Mouse (Mus musculus) forebrain, embryonic 13.5 days (tissue): ENCODE data around the gene Olfr324. TPM values are rescaled to one million over a fixed set of nuclear protein-coding genes. Genes with fewer than 3 reads are reported as not detected.
A peak's percentile ranks its signal among the peaks of the same experiment; 100 is the strongest.

Experiments used
- ATAC-seq: fragments of 200-750 bp; cut with Nextera tagmentation; 2 replicates; pipeline ENCODE4 v1.8.0; 2017
- H3K27ac ChIP-seq: fragments of 300-500 bp; sonication (generic); 2 replicates; pipeline ENCODE4 v1.5.1; 2015; ENCODE audit warnings: inconsistent platforms, mild to moderate bottlenecking, moderate library complexity
- H3K27me3 ChIP-seq: fragments of 300-500 bp; sonication (generic); 2 replicates; pipeline ENCODE4 v1.6.1; 2015; ENCODE audit warnings: mild to moderate bottlenecking, inconsistent platforms
- H3K36me3 ChIP-seq: fragments of 300-500 bp; sonication (generic); 2 replicates; pipeline ENCODE4 v1.6.1; 2015; ENCODE audit warnings: mild to moderate bottlenecking, inconsistent platforms; ENCODE audit not compliant: poor library complexity, severe bottlenecking
- H3K4me1 ChIP-seq: fragments of 300-500 bp; sonication (generic); 2 replicates; pipeline ENCODE4 v1.6.1; 2015; ENCODE audit warnings: inconsistent platforms
- H3K4me2 ChIP-seq: fragments of 300-500 bp; sonication (generic); 2 replicates; pipeline ENCODE4 v1.6.1; 2015; ENCODE audit warnings: inconsistent platforms, mild to moderate bottlenecking, moderate library complexity
- H3K4me3 ChIP-seq: fragments of 300-500 bp; sonication (generic); 2 replicates; pipeline ENCODE4 v1.5.1; 2015; ENCODE audit warnings: mild to moderate bottlenecking, inconsistent platforms
- H3K9ac ChIP-seq: fragments of 300-500 bp; sonication (generic); 2 replicates; pipeline ENCODE4 v1.6.1; 2015; ENCODE audit warnings: mild to moderate bottlenecking, inconsistent platforms
- H3K9me3 ChIP-seq: fragments of 300-500 bp; sonication (generic); replicated peaks from 2 replicates; pipeline ENCODE4 v1.6.1; 2016; ENCODE audit warnings: inconsistent platforms
- WGBS: fragments of 180-500 bp; shearing (Covaris S2); methylation state at CpG from one replicate; pipeline ENCODE4 v1.1.7; 2015; 5-methylcytosine and 5-hydroxymethylcytosine counted together
- polyA plus RNA-seq: library from polyadenylated mRNA; unstranded; fragments of >200 nt; fragmentation: Nextera tagmentation; extraction: Ambion mirVana; gene quantifications from 2 replicates; pipeline ENCODE4 v1.2.1, GENCODE M21; 2015

Olfr324 gene
- polyA plus RNA-seq = not detected in 2 replicates

- H3K4me2 ChIP-seq = no peak within 1 kb of the TSS
- H3K27me3 ChIP-seq = no peaks in the 10 kb centered on the region
- no peaks in the 10 kb centered on the region for H3K9me3 ChIP-seq
- H3K27ac ChIP-seq = no peak within 1 kb of the TSS
- no peaks in the 10 kb centered on the region for H3K36me3 ChIP-seq
- 85% methylated on average over 6 of the region's 6 CpGs for WGBS
- no peak within 1 kb of the TSS for H3K9ac ChIP-seq
- ATAC-seq = no peak
- no peak within 1 kb of the TSS for H3K4me3 ChIP-seq
- no peaks in the 10 kb centered on the region for H3K4me1 ChIP-seq
Observed at GRCm38 (mm10) chr11:58594814-58595213, at the start of gene Olfr324. Gene Olfr324, plus strand, starts transcription at chr11:58595114.

GRCm38 (mm10) chr11:58546322-58546721, 48.6 kb upstream of the Olfr324 start, which contains the start of gene Olfr329-ps:
Gene Olfr329-ps, minus strand, starts transcription at chr11:58546422.
- H3K9ac ChIP-seq = no peak within 1 kb of the TSS
- WGBS = 85% methylated on average over 5 of the region's 5 CpGs
- ATAC-seq = no peak

GRCm38 (mm10) chr11:58555536-58555935, 39.4 kb upstream of the Olfr324 start, which contains the start of gene Olfr328:
Gene Olfr328, minus strand, starts transcription at chr11:58555636.
- no peak within 1 kb of the TSS for H3K9ac ChIP-seq

More at GRCm38 (mm10) chr11:58546322-58546721, 48.6 kb upstream of the Olfr324 start, which contains the start of gene Olfr329-ps:
- Histone ChIP-seq H3K27ac (no peak within 1 kb of the TSS), H3K4me1 (no peaks in the 10 kb centered on the region), H3K27me3 (no peaks in the 10 kb centered on the region), H3K4me3 (no peak within 1 kb of the TSS), H3K4me2 (no peak within 1 kb of the TSS), H3K9me3 (no peaks in the 10 kb centered on the region), H3K36me3 (no peaks in the 10 kb centered on the region)

GRCm38 (mm10) chr11:58570405-58570804, 24.5 kb upstream of the Olfr324 start, which contains the start of gene Olfr224:
Gene Olfr224, minus strand, starts transcription at chr11:58570553.
- 81% methylated on average over 5 of the region's 5 CpGs for WGBS
- no peak for ATAC-seq
- no peak within 1 kb of the TSS for H3K9ac ChIP-seq
- no peak within 1 kb of the TSS for H3K27ac ChIP-seq
- H3K27me3 ChIP-seq = no peaks in the 10 kb centered on the region
- no peak within 1 kb of the TSS for H3K4me2 ChIP-seq
- no peak within 1 kb of the TSS for H3K4me3 ChIP-seq
- no peaks in the 10 kb centered on the region for H3K36me3 ChIP-seq
- H3K4me1 ChIP-seq = no peaks in the 10 kb centered on the region
- H3K9me3 ChIP-seq = no peaks in the 10 kb centered on the region

More at GRCm38 (mm10) chr11:58555536-58555935, 39.4 kb upstream of the Olfr324 start, which contains the start of gene Olfr328:
- Histone ChIP-seq H3K9me3 (no peaks in the 10 kb centered on the region), H3K27ac (no peak within 1 kb of the TSS), H3K4me2 (no peak within 1 kb of the TSS), H3K27me3 (no peaks in the 10 kb centered on the region), H3K4me1 (no peaks in the 10 kb centered on the region), H3K4me3 (no peak within 1 kb of the TSS), H3K36me3 (no peaks in the 10 kb centered on the region)
- 76% methylated on average over 1 of the region's 1 CpGs for WGBS
- ATAC-seq = no peak

GRCm38 (mm10) chr11:58577430-58577829, 17.5 kb upstream of the Olfr324 start, which contains the start of gene Olfr325:
Gene Olfr325, plus strand, starts transcription at chr11:58577730.
- Histone ChIP-seq H3K27me3 (no peaks in the 10 kb centered on the region), H3K4me3 (no peak within 1 kb of the TSS), H3K4me1 (no peaks in the 10 kb centered on the region), H3K9me3 (no peaks in the 10 kb centered on the region), H3K4me2 (no peak within 1 kb of the TSS), H3K36me3 (no peaks in the 10 kb centered on the region), H3K27ac (no peak within 1 kb of the TSS), H3K9ac (no peak within 1 kb of the TSS)
- 77% methylated on average over 1 of the region's 1 CpGs for WGBS
- no peak for ATAC-seq

- H3K4me1 ChIP-seq = no peaks in the 10 kb centered on the region
- no peak overlapping the region for H3K4me3 ChIP-seq
- H3K9ac ChIP-seq = no peak overlapping the region
- no peak overlapping the region for H3K27ac ChIP-seq
- H3K36me3 ChIP-seq = no peaks in the 10 kb centered on the region
- H3K27me3 ChIP-seq = no peaks in the 10 kb centered on the region
- WGBS = 68% methylated on average over 8 of the region's 8 CpGs
- peak; percentile 48; the same call in 1 of the 2 replicates for ATAC-seq
- no peak overlapping the region for H3K4me2 ChIP-seq
- H3K9me3 ChIP-seq = no peaks in the 10 kb centered on the region
Observed at GRCm38 (mm10) chr11:58578636-58579035, 16.3 kb upstream of the Olfr324 start.

- Histone ChIP-seq H3K27ac (no peak overlapping the region), H3K4me3 (no peak overlapping the region), H3K9ac (no peak overlapping the region), H3K36me3 (no peaks in the 10 kb centered on the region), H3K4me2 (no peak overlapping the region), H3K9me3 (no peaks in the 10 kb centered on the region), H3K4me1 (peaks cover 11% of the 10 kb centered on the region), H3K27me3 (no peaks in the 10 kb centered on the region)
- 72% methylated on average over 7 of the region's 7 CpGs for WGBS
- ATAC-seq = no peak
Observed at GRCm38 (mm10) chr11:58587898-58588348, 7.0 kb upstream of the Olfr324 start.

- H3K9me3 ChIP-seq = no peaks in the 10 kb centered on the region
- peaks cover 11% of the 10 kb centered on the region for H3K4me1 ChIP-seq
- peak; percentile 62; the same call in 1 of the 2 replicates for ATAC-seq
- H3K36me3 ChIP-seq = no peaks in the 10 kb centered on the region
- H3K4me3 ChIP-seq = no peak overlapping the region
- WGBS = 21% methylated on average over 3 of the region's 3 CpGs
- no peak overlapping the region for H3K4me2 ChIP-seq
- peak overlapping the region; percentile 31; the same call in 1 of the 2 replicates for H3K27ac ChIP-seq
- H3K27me3 ChIP-seq = no peaks in the 10 kb centered on the region
- no peak overlapping the region for H3K9ac ChIP-seq
Observed at GRCm38 (mm10) chr11:58588620-58589250, 6.2 kb upstream of the Olfr324 start.

- no peak overlapping the region for H3K4me3 ChIP-seq
- H3K9ac ChIP-seq = no peak overlapping the region
- H3K27ac ChIP-seq = no peak overlapping the region
- no peaks in the 10 kb centered on the region for H3K36me3 ChIP-seq
- no peaks in the 10 kb centered on the region for H3K4me1 ChIP-seq
- no peaks in the 10 kb centered on the region for H3K27me3 ChIP-seq
- H3K9me3 ChIP-seq = no peaks in the 10 kb centered on the region
- 92% methylated on average over 13 of the region's 13 CpGs for WGBS
- no peak overlapping the region for H3K4me2 ChIP-seq
- no peak for ATAC-seq
Observed at GRCm38 (mm10) chr11:58597837-58598236, 2.9 kb downstream of the Olfr324 start.

GRCm38 (mm10) chr11:58602062-58602461, 7.1 kb downstream of the Olfr324 start:
- Histone ChIP-seq H3K4me2 (no peak overlapping the region), H3K9ac (no peak overlapping the region), H3K36me3 (no peaks in the 10 kb centered on the region), H3K4me1 (no peaks in the 10 kb centered on the region), H3K9me3 (no peaks in the 10 kb centered on the region), H3K4me3 (no peak overlapping the region), H3K27me3 (no peaks in the 10 kb centered on the region), H3K27ac (no peak overlapping the region)
- ATAC-seq = no peak

- Histone ChIP-seq H3K4me3 (no peak overlapping the region), H3K4me1 (no peaks in the 10 kb centered on the region), H3K36me3 (no peaks in the 10 kb centered on the region), H3K27me3 (no peaks in the 10 kb centered on the region), H3K4me2 (no peak overlapping the region), H3K9me3 (no peaks in the 10 kb centered on the region), H3K9ac (no peak overlapping the region), H3K27ac (no peak overlapping the region)
- ATAC-seq = no peak
- WGBS = 87% methylated on average over 6 of the region's 6 CpGs
Observed at GRCm38 (mm10) chr11:58602800-58603560, 8.1 kb downstream of the Olfr324 start.

GRCm38 (mm10) chr11:58604688-58605087, 9.8 kb downstream of the Olfr324 start:
- Histone ChIP-seq H3K4me1 (no peaks in the 10 kb centered on the region), H3K27ac (no peak overlapping the region), H3K4me2 (no peak overlapping the region), H3K9me3 (no peaks in the 10 kb centered on the region), H3K27me3 (no peaks in the 10 kb centered on the region), H3K9ac (no peak overlapping the region), H3K36me3 (no peaks in the 10 kb centered on the region), H3K4me3 (no peak overlapping the region)
- 66% methylated on average over 2 of the region's 2 CpGs for WGBS
- ATAC-seq = no peak
